Mouse (Mus musculus) bone marrow macrophage, adult 2 months (primary cell): Measurements from ENCODE around the gene Sult1c2. TPM values are rescaled to one million over a fixed set of nuclear protein-coding genes. Genes with fewer than 3 reads are reported as not detected.
"Not testable (repeated sequence)": the region's sequence is repeated elsewhere in the genome, so short reads cannot be mapped to it uniquely, and the experiment has no call there.

Experiments
- H3K27ac ChIP-seq: 2 replicates; pipeline ENCODE4 v1.5.1; 2012; ENCODE audit warnings: low read depth, low read length; ENCODE audit not compliant: insufficient read depth
- H3K4me1 ChIP-seq: 2 replicates; pipeline ENCODE4 v1.6.1; 2012; ENCODE audit warnings: low read length; ENCODE audit not compliant: control insufficient read depth, insufficient read depth
- H3K4me3 ChIP-seq: 2 replicates; pipeline ENCODE4 v1.5.1; 2012; ENCODE audit warnings: mild to moderate bottlenecking, low read length, moderate library complexity; ENCODE audit not compliant: insufficient read depth
- CTCF ChIP-seq: IDR thresholded peaks from 2 replicates; pipeline ENCODE4 v1.5.1; 2012; ENCODE audit warnings: low read depth, mild to moderate bottlenecking, low read length, moderate library complexity
- POLR2A ChIP-seq: IDR thresholded peaks from 2 replicates; pipeline ENCODE4 v1.6.1; 2012; ENCODE audit warnings: mild to moderate bottlenecking, low read depth, low read length, borderline replicate concordance
- polyA plus RNA-seq: library from polyadenylated mRNA; stranded (reverse); fragments of >200 nt; gene quantifications from 2 replicates; pipeline ENCODE4 v1.2.4, GENCODE M21; 2012; ENCODE audit not compliant: missing spikeins, insufficient read depth, insufficient read length

The Sult1c2 gene
- polyA plus RNA-seq, result not detected in 2 replicates

DNA sequence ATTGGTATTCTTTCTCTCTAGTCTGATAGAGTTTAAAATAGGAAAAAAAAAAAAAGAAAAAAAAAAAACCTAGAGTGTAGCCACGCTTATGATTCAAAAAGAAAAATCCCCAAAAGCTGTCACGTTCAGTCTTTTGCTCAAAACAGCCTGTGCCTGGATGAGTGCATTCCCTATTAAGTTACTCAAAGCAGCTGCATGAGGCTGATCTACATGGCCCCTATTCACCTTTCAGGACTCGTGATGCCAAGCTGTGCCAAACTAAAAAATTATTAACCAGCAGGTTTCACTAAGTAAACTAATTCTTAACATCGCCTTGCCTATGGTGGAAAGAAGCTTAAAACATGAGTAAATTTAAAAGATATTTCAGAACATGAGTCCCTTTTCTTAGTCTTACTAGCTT, at the start of gene Sult1c2:
TSS of gene Sult1c2 (minus strand) at position 134 of the 400 bp plus-strand sequence.
- H3K4me3 ChIP-seq, result no peak within 1 kb of the TSS
- no peak within 1 kb of the TSS for H3K27ac ChIP-seq
- TF ChIP-seq CTCF, result no peak
- no peak for TF ChIP-seq POLR2A
- H3K4me1 ChIP-seq, result no peaks in the 10 kb centered on the region

DNA sequence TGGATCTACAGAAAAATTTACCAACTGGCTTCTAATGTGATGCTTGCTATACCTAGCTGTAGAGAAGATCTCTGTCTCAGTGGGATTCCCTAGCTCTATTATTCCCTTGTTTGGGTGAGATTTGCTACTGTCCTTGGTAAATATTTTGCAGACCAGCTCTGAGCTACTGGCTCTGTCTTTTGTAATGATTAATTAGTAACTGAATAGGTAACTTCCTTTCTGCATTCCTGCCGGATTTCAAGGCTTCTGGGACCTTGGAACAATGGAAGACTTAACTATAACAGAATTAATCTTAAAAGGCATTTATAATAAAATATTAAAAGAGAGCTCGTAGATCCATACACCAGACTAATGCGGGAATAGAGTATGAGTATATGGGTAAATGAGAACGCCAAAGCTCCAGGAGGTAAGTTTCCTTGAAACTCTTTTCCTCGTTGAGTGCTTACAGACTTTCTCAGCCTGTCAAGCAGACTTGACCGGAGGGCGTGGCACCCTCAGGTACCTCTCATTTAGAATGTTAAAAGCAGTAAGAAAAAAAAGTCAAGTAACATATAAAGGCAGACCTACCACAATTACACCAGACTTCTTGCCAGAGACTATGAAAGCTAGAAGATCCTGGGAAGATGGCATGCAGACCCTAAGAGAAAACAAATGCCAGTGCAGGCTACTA, 33.0 kb upstream of the Sult1c2 start:
- not testable (repeated sequence) for H3K27ac ChIP-seq, H3K4me1 ChIP-seq, H3K4me3 ChIP-seq

DNA sequence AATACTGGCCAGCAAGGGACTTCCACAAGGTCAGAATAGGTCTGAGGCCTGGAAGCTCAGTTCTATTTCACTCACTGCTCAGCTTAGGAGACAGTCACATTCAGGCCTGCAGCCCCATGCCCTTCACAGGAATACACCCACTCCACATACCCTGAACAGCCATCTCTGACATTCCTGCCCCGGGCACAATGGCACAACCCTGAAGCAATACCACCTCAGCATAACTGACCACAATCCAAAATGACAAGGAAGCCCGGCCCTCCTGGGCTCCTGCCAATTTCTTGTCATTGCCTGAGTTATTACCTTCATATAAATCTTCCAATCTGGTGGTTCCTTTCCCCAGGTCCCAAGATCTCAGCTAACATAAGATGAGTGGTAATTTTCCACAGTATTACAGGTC, 28.3 kb upstream of the Sult1c2 start:
- Histone ChIP-seq H3K4me1 (no peaks in the 10 kb centered on the region), H3K27ac (no peak overlapping the region), H3K4me3 (no peak overlapping the region)
- TF ChIP-seq POLR2A, result no peak

DNA sequence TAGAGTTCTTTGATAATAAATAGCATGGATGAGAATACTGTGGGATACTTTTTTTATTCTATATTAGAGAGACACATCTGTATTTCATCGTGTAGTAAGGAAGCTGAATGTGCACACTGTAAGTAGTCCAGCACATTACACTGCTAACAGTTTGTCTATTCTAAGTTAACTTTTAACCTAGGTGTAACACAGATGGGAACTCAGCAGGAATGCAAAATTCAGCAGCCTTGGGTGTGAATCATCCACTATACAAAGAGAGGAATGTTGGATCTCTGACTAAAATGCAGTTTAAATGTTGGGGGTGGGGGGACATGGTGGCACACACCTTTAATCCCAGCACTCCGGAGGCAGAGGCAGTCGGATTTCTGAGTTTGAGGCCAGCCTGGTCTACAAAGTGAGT, 26.1 kb upstream of the Sult1c2 start:
- TF ChIP-seq POLR2A (no peak), CTCF (no peak)
- no peaks in the 10 kb centered on the region for H3K4me1 ChIP-seq
- H3K4me3 ChIP-seq, result no peak overlapping the region
- no peak overlapping the region for H3K27ac ChIP-seq

DNA sequence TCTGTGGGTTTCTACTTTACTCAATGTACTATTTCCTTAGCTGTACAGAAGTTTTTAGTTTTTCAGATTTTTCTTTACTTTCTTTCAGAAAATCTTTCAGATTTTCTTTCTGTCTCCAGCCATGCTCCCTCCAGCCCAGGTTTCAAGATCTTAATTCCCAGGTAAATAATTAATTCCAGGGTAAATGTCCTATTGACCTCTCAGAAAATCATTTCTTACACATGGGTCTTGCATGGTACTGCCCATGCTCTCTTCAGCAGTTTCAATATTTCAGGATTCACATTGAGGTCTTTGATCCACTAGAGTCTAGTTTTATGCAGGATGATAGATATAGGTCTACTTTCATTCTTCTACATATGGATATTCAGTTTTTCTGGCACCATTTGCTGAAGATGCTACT, 23.8 kb upstream of the Sult1c2 start:
- TF ChIP-seq CTCF (no peak), POLR2A (no peak)
- H3K27ac ChIP-seq, result no peak overlapping the region
- H3K4me3 ChIP-seq, result no peak overlapping the region
- H3K4me1 ChIP-seq, result no peaks in the 10 kb centered on the region

DNA sequence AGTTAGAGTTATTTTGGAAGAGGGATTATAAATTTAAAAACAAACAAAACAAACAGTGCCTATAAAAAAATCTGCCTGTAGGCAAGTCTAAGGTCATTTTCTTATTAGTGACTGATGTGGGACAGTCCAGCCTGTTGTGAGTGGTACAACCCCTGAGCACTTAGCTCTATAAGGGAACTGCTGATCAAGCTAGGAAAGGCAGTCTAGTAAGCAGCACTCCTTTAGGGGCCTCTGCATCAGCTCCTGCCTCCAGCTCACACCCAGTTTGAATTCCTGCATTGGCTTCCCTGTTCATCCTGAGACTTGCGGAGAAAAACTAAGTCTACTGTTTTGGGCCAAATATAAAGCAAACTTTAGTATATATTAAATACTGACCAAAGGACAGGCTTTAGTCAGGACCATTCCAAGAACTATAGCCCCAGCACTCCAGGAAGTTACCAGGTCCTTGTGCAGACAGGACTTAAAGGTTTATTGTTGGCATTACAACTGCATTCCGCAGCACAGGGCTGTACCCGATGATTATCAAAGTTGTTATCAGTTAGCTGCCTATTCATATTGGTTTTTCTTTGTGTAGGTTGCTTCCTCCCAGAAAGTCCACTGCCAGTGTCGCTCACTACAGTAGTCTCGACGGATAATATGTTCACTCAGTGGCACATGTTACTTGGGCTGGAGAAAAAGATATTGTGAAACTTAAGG, 19.3 kb upstream of the Sult1c2 start:
- Histone ChIP-seq H3K4me1 (no peaks in the 10 kb centered on the region), H3K27ac (no peak overlapping the region), H3K4me3 (no peak overlapping the region)
- TF ChIP-seq POLR2A, result no peak
- no peak for TF ChIP-seq CTCF

DNA sequence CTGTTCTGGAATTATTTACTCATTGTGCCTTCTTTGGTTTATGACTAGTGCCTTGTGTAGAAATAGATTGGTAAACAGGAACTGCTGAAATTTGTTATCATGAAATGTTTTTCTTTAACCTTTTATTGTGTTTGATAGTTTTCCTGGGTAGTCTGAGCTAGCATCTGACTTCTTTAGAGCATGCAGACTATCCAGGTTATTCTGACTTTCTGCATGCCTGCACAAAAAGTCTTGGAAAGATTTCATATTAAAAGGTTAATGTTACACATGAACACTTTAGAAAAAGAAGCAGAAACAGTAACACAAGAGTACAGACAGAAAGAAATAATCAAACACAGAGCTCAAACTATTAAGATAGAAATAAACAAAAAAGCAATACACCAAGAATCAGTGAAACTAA, 14.4 kb upstream of the Sult1c2 start:
- no peak overlapping the region for H3K27ac ChIP-seq
- H3K4me3 ChIP-seq, result no peak overlapping the region
- TF ChIP-seq CTCF (no peak), POLR2A (no peak)
- no peaks in the 10 kb centered on the region for H3K4me1 ChIP-seq

DNA sequence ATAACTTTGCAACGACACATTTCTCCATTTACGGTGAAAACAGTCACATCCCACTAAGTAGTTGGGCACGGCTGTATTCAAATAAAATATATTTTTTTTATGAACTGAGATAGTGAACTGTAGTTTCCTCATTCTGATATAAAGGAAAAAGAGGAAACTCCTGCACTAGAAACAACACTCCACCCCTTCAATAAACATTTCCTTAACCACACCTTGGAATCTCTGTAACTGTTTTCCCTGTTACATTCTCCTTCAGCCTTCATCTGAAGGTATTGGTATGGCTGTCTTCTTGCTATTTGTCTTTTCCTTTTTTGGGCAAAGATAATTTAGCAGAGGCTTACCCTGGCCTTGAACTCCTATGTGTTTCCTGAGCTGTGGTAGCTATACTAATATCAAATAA, 8.9 kb upstream of the Sult1c2 start:
- Histone ChIP-seq H3K4me3 (no peak overlapping the region), H3K27ac (no peak overlapping the region), H3K4me1 (no peaks in the 10 kb centered on the region)
- TF ChIP-seq POLR2A (no peak), CTCF (no peak)

DNA sequence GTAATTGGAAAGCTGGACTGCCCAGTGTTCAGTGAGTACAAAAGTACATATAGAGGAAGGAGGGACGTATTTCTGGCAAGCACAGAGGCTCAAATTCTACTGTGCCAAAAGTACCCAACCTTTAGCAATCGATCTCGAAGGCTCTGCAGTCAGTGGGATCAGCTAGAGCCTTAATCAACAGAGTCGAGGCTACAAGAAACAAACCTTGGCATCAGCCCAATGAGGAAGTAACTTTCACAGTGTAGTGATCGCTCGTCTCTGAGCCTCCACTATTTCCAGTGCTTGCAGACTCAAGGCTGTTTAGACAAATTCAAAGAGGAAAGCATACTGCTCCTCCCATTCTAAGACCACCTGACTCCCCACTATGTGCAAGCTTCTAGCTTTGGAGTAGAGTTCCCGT, 343 bp downstream of the Sult1c2 start:
- Histone ChIP-seq H3K27ac (no peak overlapping the region), H3K4me3 (no peak overlapping the region), H3K4me1 (no peaks in the 10 kb centered on the region)
- TF ChIP-seq CTCF (no peak), POLR2A (no peak)

DNA sequence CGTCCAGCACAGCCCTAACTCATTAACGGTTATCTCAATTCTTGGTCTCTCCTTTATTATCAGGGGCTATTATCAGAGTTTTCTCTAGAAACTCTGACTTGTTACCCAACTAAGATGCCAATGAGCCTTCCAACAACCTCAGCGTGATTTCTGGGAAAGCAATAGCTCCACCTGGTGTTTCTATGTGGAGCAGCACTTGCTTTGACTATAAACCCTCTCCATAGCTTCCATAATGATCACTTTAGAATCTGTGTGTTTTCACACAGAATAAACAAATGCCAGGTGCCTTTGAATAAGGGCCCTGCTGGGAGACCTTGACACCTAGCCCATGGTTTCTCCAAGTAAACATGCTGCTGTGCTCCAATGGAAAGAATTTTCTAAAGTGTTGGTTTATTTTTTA, 12.8 kb downstream of the Sult1c2 start:
- Histone ChIP-seq H3K4me1 (no peaks in the 10 kb centered on the region), H3K4me3 (no peak overlapping the region), H3K27ac (no peak overlapping the region)
- TF ChIP-seq CTCF (no peak), POLR2A (no peak)

DNA sequence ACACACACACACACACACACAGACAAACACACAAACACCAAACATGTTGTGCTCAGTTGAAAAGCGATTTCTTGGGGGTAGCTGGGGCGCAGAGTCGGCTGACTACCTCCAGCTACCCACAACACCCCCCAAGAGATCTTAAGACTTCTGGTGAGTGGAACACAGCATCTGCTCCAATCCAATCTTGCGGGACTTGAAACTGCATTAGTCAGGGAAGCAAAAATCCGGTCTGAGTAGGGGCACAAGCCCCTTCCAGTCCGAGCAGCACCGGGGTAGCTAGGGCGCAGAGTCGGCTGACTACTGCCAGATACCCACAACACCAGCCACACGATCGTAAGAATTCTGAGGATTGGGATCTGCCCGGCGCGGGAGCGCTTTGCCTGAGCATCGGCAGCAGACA, 42.2 kb downstream of the Sult1c2 start:
- H3K27ac ChIP-seq, H3K4me3 ChIP-seq: not testable (repeated sequence)

More for the DNA sequence above, 42.2 kb downstream of the Sult1c2 start:
- H3K4me1 ChIP-seq, result not testable (repeated sequence)
